Mouse (Mus musculus): ENCODE measurements around the gene Tmed2. TPM values are rescaled to one million over a fixed set of nuclear protein-coding genes. Genes with fewer than 3 reads are reported as not detected.
A peak's percentile ranks its signal among the peaks of the same experiment; 100 is the strongest.

Tmed2 gene
- 437 and 446 TPM in 2 replicates for polyA plus RNA-seq (2014; fragmentation: Nextera tagmentation; extraction: Ambion mirVana)

DNA sequence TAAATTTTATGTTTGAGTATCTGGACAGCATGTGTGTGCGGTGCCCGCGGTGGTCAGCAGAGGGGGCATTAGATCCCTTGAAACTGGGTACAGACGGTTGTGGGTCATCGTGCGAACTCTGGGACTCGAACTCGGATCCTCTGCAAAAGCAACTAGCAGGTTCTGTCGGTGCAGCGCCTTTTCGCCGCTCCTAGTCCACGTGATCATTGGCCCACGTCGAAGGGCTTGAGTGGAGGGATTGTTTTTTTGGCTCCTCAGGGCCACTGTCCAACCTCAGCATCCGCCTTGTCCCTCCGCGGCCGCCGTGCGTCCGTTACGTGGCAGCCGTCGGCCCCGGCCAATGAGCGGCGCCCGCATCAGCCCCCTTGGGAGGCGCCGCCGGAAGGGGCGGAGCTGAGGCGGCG lies at the start of gene Tmed2:
Tmed2 (plus strand) TSS at position 313 of the 404 bp plus-strand sequence.
- Histone ChIP-seq H3K9ac (ENCODE audit: low read length) (peak within 1 kb of the TSS; percentile 93), H3K27me3 (ENCODE audit: control insufficient read depth, insufficient read depth, low read length) (no peaks in the 10 kb centered on the region), H3K4me2 (ENCODE audit: low read length) (peak within 1 kb of the TSS; percentile 75), H3K4me3 (ENCODE audit: control insufficient read depth in 1 of 2, insufficient read depth in 1 of 2, low read depth in 1 of 2, low read length in 2 of 2) (peak within 1 kb of the TSS; percentile 80 to 95), H3K27ac (replicated peaks in 1 of 2; ENCODE audit: control insufficient read depth in 1 of 2, insufficient read depth in 1 of 2, low read depth in 2 of 2, low read length in 2 of 2) (peak within 1 kb of the TSS; percentile 78 to 88), H3K9me3 (ENCODE audit: control insufficient read depth, low read length) (no peaks in the 10 kb centered on the region), H3K36me3 (ENCODE audit: control insufficient read depth, insufficient read depth, low read length) (peaks cover 32% of the 10 kb centered on the region), H3K4me1 (ENCODE audit: control insufficient read depth in 2 of 2, insufficient read depth in 2 of 2, low read length in 2 of 2) (peaks cover 9 to 23% of the 10 kb centered on the region in 2 experiments)
- 1% methylated on average over 35 of the region's 35 CpGs for WGBS
- ATAC-seq (ENCODE audit: insufficient number of reproducible peaks, insufficient read depth, low FRiP score, low read depth): peak; percentile 91

DNA sequence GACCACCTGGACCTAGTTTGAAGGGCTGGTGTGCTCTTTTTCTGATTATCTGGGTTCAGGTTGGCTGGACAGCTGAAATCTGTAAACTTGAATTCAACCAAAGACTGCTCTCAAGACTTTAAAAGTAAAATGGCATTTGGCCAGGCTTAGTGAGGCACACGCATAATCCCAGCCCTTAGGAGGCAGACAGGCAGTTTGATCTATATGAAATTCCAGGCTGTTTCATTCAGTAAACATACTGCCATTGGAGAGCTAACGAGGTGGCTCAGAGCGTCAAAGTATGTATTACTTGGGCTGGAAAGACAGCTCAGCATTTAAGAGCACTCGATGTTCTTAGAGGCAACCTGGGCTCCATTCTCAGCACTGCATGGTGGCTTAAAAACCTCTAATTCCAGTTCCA lies 48.8 kb upstream of the Tmed2 start:
- H3K27ac ChIP-seq (replicated peaks in 1 of 2; ENCODE audit: control insufficient read depth in 1 of 2, insufficient read depth in 1 of 2, low read depth in 2 of 2, low read length in 2 of 2): no peak overlapping the region
- no peak overlapping the region for H3K4me2 ChIP-seq (ENCODE audit: low read length)
- H3K27me3 ChIP-seq (ENCODE audit: control insufficient read depth, insufficient read depth, low read length): no peaks in the 10 kb centered on the region
- peaks cover 79% of the 10 kb centered on the region for H3K36me3 ChIP-seq (ENCODE audit: control insufficient read depth, insufficient read depth, low read length)
- no peak overlapping the region for H3K9ac ChIP-seq (ENCODE audit: low read length)
- no peak overlapping the region for H3K4me3 ChIP-seq (ENCODE audit: control insufficient read depth in 1 of 2, insufficient read depth in 1 of 2, low read depth in 1 of 2, low read length in 2 of 2)
- no peak for ATAC-seq (ENCODE audit: insufficient number of reproducible peaks, insufficient read depth, low FRiP score, low read depth)
- H3K4me1 ChIP-seq (ENCODE audit: control insufficient read depth in 2 of 2, insufficient read depth in 2 of 2, low read length in 2 of 2): no peaks in the 10 kb centered on the region
- no peaks in the 10 kb centered on the region for H3K9me3 ChIP-seq (ENCODE audit: control insufficient read depth, low read length)
- WGBS: 88% methylated on average over 4 of the region's 4 CpGs

DNA sequence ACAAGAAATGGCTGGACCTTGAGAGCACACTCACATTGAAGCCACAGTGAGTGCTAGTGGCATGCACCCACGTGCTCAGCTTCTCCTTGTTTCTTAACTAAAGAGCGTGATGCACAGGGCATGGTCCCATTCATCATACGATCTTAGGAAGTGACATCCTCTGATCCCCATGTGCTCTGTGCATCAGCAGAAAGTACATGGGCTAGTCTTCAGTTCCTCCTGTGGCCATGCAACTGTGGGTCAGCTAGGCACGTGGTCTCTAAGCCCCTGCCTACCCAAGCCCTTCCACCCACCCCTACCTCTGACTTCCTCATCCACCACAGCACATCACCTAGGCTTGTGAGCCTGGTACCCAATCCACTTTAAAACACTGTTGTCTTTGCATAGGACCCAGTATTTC lies 47.9 kb upstream of the Tmed2 start:
- ATAC-seq (ENCODE audit: insufficient number of reproducible peaks, insufficient read depth, low FRiP score, low read depth): no peak
- Histone ChIP-seq H3K27ac (replicated peaks in 1 of 2; ENCODE audit: control insufficient read depth in 1 of 2, insufficient read depth in 1 of 2, low read depth in 2 of 2, low read length in 2 of 2) (no peak overlapping the region), H3K27me3 (ENCODE audit: control insufficient read depth, insufficient read depth, low read length) (no peaks in the 10 kb centered on the region), H3K4me1 (ENCODE audit: control insufficient read depth in 2 of 2, insufficient read depth in 2 of 2, low read length in 2 of 2) (no peaks in the 10 kb centered on the region), H3K4me2 (ENCODE audit: low read length) (no peak overlapping the region), H3K4me3 (ENCODE audit: control insufficient read depth in 1 of 2, insufficient read depth in 1 of 2, low read depth in 1 of 2, low read length in 2 of 2) (no peak overlapping the region), H3K36me3 (ENCODE audit: control insufficient read depth, insufficient read depth, low read length) (peaks cover 79% of the 10 kb centered on the region), H3K9me3 (ENCODE audit: control insufficient read depth, low read length) (no peaks in the 10 kb centered on the region), H3K9ac (ENCODE audit: low read length) (no peak overlapping the region)
- 89% methylated on average over 4 of the region's 4 CpGs for WGBS

DNA sequence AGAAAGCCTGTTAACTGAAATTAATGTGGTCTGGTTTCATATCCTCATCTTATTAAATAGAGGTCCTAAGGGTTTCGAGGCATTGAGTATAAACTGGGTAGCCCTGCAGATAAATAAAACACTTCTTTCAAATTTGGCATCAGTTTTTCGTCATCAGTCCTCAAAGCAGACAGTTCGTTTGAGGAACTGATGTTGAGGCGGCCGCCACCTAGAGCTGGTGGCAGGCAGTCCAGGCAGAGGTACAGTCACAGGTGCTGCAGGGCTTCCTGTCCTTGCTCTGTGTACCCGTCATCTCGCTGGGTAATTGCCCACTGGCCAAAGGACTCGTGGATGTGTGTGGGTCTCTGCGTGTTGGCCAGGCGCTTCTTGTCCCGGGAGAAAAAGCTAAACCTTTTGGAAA lies 47.0 kb upstream of the Tmed2 start:
- Histone ChIP-seq H3K27ac (replicated peaks in 1 of 2; ENCODE audit: control insufficient read depth in 1 of 2, insufficient read depth in 1 of 2, low read depth in 2 of 2, low read length in 2 of 2) (no peak overlapping the region), H3K4me2 (ENCODE audit: low read length) (no peak overlapping the region), H3K27me3 (ENCODE audit: control insufficient read depth, insufficient read depth, low read length) (no peaks in the 10 kb centered on the region), H3K36me3 (ENCODE audit: control insufficient read depth, insufficient read depth, low read length) (peaks cover 81% of the 10 kb centered on the region), H3K9ac (ENCODE audit: low read length) (no peak overlapping the region), H3K9me3 (ENCODE audit: control insufficient read depth, low read length) (no peaks in the 10 kb centered on the region), H3K4me1 (ENCODE audit: control insufficient read depth in 2 of 2, insufficient read depth in 2 of 2, low read length in 2 of 2) (peaks cover 6% of the 10 kb centered on the region in 2 experiments), H3K4me3 (ENCODE audit: control insufficient read depth in 1 of 2, insufficient read depth in 1 of 2, low read depth in 1 of 2, low read length in 2 of 2) (no peak overlapping the region)
- WGBS: 79% methylated on average over 11 of the region's 11 CpGs
- ATAC-seq (ENCODE audit: insufficient number of reproducible peaks, insufficient read depth, low FRiP score, low read depth): no peak

DNA sequence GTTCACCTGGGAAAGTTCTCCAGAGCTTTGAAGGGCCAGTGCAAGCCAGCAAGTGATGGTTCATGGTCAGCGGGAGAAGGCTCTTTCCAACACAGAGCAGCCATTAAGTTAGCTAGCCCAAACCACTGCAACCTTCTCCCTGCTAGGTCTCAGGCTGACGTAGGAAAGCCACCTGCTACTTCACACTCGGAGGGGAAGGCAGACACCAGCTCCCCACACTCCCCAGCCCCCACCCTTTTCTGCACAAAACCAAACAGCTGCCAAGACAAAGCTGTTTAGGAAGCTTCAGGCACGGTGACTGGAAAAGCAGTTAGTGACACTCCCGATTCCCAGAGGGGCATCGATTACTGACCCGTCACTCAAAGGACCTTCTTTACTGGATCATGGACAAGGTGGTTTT lies 44.9 kb upstream of the Tmed2 start:
- no peak overlapping the region for H3K4me3 ChIP-seq (ENCODE audit: control insufficient read depth in 1 of 2, insufficient read depth in 1 of 2, low read depth in 1 of 2, low read length in 2 of 2)
- WGBS: 77% methylated on average over 7 of the region's 7 CpGs
- H3K4me2 ChIP-seq (ENCODE audit: low read length): no peak overlapping the region
- no peak overlapping the region for H3K27ac ChIP-seq (replicated peaks in 1 of 2; ENCODE audit: control insufficient read depth in 1 of 2, insufficient read depth in 1 of 2, low read depth in 2 of 2, low read length in 2 of 2)
- no peaks in the 10 kb centered on the region for H3K27me3 ChIP-seq (ENCODE audit: control insufficient read depth, insufficient read depth, low read length)
- no peak for ATAC-seq (ENCODE audit: insufficient number of reproducible peaks, insufficient read depth, low FRiP score, low read depth)
- peaks cover 11 to 16% of the 10 kb centered on the region in 2 experiments for H3K4me1 ChIP-seq (ENCODE audit: control insufficient read depth in 2 of 2, insufficient read depth in 2 of 2, low read length in 2 of 2)
- H3K36me3 ChIP-seq (ENCODE audit: control insufficient read depth, insufficient read depth, low read length): peaks cover 75% of the 10 kb centered on the region
- no peak overlapping the region for H3K9ac ChIP-seq (ENCODE audit: low read length)
- no peaks in the 10 kb centered on the region for H3K9me3 ChIP-seq (ENCODE audit: control insufficient read depth, low read length)

DNA sequence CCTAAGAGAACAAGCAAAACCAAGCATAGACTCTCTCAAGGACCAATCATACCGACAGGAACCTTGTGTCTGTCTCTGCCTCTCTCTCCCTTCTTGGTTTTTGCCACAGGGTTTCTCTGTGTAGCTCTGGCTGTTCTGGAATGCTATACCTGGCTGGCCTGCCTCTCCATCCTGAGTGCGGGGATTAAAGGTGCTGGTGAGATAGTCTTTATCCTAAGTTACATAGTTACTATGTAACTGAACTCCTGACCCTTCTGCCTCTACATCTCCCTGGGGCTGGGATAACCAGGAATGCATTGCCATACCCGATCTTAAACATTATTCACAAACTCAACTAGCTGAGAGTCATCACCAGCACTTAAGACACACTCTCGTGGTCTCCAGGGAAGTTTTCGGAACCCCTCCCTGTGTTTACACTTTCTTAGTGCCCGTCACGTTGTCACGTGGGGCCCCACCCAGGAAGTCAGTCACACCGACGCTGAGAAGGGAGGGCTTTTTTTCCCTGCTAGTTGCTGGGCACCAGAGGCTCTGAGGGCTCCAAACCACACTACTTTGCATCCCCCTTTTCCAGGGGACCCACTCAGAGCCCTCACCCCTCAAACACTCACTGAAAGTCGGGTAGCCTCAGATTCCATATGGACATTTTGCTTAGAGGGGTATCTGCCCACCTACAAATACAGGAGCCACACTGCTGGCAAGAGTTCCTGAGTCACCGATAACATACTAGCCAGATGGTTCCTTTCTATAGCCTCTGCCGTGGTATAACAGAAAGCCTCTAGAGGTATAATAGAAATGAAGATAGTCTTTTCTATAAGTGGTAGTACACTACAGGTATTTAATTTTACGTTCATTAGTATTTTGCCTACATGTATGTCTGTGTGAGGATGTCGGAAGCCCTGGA lies 43.6 kb upstream of the Tmed2 start:
- Histone ChIP-seq H3K27me3 (ENCODE audit: control insufficient read depth, insufficient read depth, low read length) (no peaks in the 10 kb centered on the region), H3K9ac (ENCODE audit: low read length) (no peak overlapping the region), H3K9me3 (ENCODE audit: control insufficient read depth, low read length) (no peaks in the 10 kb centered on the region), H3K4me1 (ENCODE audit: control insufficient read depth in 2 of 2, insufficient read depth in 2 of 2, low read length in 2 of 2) (peaks cover 11 to 16% of the 10 kb centered on the region in 2 experiments), H3K4me2 (ENCODE audit: low read length) (no peak overlapping the region), H3K27ac (replicated peaks in 1 of 2; ENCODE audit: control insufficient read depth in 1 of 2, insufficient read depth in 1 of 2, low read depth in 2 of 2, low read length in 2 of 2) (no peak overlapping the region), H3K36me3 (ENCODE audit: control insufficient read depth, insufficient read depth, low read length) (peaks cover 76% of the 10 kb centered on the region), H3K4me3 (ENCODE audit: control insufficient read depth in 1 of 2, insufficient read depth in 1 of 2, low read depth in 1 of 2, low read length in 2 of 2) (no peak overlapping the region)
- WGBS: 69% methylated on average over 15 of the region's 15 CpGs
- no peak for ATAC-seq (ENCODE audit: insufficient number of reproducible peaks, insufficient read depth, low FRiP score, low read depth)

DNA sequence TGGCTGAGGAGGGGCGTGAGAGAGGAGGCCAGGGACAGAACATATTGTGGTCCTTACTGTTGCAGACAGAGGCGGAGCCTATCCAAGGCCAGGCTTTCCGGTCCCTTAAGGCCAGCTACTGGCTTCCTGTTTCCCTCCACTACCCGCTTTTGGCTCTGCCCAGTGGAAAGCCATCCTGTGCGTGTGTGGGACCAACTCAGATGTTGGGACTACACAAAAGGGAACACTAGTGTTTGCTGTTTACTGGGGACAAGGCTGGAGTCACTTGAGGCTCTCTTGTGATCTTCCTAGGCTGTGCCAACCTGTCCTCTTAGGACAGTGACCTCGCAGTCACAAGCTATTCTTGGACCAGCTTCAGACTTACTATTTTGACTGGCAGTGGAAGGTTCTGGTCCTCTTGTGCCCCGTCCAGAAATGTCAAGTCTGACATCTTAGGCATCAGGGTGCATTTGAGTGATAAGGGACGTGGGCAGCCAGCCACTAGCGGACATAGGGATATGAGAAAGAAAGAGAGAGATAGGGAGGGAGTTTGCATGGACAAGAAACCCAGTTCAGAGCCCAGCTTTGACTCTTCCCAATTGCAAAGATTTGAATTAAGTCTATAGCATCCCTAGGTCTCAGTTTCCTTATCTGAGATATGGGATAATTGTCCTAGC lies 42.1 kb upstream of the Tmed2 start:
- H3K9me3 ChIP-seq (ENCODE audit: control insufficient read depth, low read length): no peaks in the 10 kb centered on the region
- H3K4me1 ChIP-seq (ENCODE audit: control insufficient read depth in 2 of 2, insufficient read depth in 2 of 2, low read length in 2 of 2): peaks cover 11 to 16% of the 10 kb centered on the region in 2 experiments
- no peaks in the 10 kb centered on the region for H3K27me3 ChIP-seq (ENCODE audit: control insufficient read depth, insufficient read depth, low read length)
- H3K27ac ChIP-seq (replicated peaks in 1 of 2; ENCODE audit: control insufficient read depth in 1 of 2, insufficient read depth in 1 of 2, low read depth in 2 of 2, low read length in 2 of 2): peak overlapping the region; percentile 75 to 83
- no peak overlapping the region for H3K4me2 ChIP-seq (ENCODE audit: low read length)
- H3K9ac ChIP-seq (ENCODE audit: low read length): peak overlapping the region; percentile 16; the same call in 1 of the 2 replicates
- ATAC-seq (ENCODE audit: insufficient number of reproducible peaks, insufficient read depth, low FRiP score, low read depth): peak; percentile 63; the same call in 1 of the 2 replicates
- 33% methylated on average over 9 of the region's 9 CpGs for WGBS
- H3K4me3 ChIP-seq (ENCODE audit: control insufficient read depth in 1 of 2, insufficient read depth in 1 of 2, low read depth in 1 of 2, low read length in 2 of 2): no peak overlapping the region
- peaks cover 76% of the 10 kb centered on the region for H3K36me3 ChIP-seq (ENCODE audit: control insufficient read depth, insufficient read depth, low read length)
